Mouse (Mus musculus) forelimb bud, embryonic 11.5 days (tissue): ENCODE measurements around the gene Entpd6.

Experiments
- DNase-seq: peaks from one replicate; pipeline ENCODE4 v3.0.0-alpha.2; 2012; ENCODE audit warnings: low read depth, low spot score

Entpd6 gene

DNA sequence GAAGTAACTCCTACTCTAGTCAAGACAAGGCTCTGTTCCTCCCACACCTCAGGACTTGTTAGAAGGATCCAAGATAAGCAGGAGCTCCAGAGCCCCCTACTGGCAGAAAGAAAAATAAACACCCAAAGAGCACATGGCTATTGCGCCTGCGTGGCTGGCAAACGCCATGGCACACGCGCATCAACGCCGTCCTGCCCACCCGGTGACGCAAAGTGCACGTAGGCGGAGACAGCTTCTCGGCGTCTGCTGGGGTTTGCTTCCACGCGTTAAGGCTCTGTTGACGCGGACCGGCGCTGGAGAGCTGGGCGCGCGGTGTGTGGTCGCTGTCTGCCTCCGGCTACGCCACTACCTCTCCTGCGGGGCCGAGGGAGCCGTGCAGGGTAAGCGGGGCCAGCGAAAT lies at the start of gene Entpd6:
Gene Entpd6 (plus strand): TSS at position 189 of the 400 bp plus-strand sequence.
- peak; percentile 98 for DNase-seq

DNA sequence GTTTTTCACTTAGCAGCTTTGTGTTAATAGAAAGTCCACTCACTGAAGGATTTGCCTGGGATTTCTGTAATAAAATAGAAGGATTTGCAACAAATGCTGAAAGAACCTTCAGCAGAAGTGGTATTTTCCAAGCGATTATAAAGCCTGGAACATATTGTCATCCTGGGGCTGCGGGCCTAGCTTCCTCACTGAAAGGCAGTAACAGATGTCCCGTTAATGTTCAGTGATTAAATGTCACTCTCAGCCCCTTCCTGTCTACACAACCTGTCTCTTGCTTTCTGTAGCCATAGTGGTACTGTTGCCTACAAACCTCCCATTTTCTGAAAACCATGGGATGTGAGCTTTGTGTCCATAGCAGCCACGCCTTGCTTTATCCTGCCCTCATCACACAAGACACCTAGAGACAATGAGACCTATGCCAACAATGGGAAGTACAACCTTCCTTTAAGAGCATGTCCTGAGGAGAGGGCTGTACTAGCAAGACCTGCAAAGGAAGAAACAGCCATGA lies 36.6 kb upstream of the Entpd6 start:
- no peak for DNase-seq

DNA sequence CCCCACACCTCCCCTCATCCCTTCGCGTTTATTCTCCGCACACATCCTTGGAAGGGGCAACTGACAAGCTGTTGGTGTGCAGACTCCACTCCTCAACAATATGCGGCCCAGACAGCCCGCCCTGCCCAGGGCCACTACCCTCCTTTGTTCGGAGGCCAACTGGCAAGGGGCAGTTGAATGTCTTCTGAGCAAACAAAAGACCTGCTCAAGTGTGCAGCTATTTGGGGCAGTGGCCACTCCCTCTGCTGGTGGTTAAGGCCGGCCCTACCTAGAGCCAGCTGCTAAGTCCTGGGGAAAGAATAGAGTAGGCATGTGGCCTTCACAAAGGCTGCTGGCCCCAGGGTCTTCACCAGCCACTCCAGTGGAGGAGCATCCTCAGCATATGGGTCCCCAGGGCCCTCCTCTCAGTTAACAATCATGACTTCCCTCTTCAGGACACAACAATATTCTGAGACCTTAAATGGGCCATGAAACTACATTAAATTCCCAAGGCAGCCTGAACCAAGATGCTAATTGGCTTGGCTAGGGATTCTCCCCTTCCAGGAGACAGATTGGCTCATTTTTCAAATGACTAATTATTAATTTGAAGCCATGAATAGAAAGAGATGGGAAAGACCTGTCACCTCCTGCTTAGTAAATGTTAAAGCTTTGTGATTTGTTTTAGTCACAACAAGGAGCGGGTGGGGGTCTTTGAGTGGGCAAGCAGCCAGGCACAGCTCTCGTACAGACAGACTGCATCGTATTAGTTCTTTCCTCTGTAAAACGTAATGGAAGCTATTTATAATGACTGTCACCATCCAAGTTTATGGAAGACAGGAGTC lies 12.9 kb upstream of the Entpd6 start:
- no peak for DNase-seq

DNA sequence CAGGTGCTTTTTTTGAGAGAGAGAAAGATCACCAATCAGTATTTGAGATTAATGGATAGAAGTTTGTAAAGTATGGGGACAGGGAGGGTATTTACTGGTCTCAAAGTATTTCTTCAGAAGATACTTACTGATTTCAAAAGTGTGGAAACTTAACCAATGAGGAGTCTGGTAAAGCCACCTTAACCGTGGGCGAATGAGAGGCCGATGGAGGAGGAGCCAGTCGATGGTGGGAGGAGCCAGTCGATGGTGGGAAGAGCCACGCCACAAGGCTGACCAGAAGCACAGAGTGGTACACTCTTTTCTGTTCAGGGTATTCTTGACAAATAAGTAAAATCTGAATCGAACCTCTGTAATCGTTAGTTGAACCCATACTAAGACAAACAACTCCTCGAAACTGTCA lies 11.0 kb upstream of the Entpd6 start:
- DNase-seq: no peak

DNA sequence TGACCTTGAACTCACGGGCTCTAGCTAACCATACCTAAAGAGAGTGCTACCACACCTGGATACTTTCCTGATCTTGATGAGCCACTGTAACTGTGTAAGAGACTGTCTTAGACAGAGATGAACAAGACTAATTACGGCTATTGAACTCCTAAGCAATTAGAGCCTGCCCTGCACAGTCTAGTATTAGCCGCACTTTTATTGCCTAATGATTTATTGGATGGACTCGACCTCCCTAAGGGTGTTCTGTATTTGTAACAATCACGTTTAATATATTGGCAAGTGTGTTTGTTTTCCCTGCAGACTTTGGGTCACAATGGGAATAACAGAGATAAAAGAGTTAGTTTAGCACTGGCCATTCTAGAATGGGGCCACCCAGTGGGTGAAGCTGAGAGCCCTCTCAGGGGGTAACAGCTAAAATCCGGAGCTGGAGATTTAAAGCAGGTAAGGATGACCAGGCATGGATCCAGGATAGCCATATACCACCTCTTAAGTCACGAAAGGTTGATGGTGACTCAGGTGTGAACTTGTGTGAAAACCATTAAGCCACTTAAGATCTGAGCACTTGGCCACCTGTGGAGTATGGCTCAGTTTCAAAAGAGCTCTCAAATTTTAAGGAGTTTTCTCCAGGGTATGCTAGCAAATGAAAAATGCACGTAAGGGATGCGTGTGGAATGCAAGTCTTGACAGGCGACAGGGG lies 8.5 kb upstream of the Entpd6 start:
- no peak for DNase-seq

DNA sequence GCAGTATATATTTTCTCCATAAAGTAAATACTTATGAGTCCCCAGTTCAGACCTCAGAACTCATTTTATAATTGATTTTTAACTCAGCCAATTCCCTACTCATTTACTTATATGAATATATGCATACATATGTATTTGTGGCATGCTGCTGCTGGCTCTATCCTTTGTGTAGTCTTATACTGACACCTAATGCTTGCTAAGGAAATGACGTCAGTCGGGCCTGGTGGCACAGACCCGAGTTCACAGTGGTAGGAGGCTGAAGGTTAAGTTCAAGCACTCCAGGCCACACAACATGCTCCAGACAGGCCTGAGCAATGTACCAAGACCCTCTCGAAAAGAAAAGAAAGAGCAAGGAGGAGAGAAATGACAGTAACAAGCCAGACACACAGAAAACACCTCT lies 7.4 kb upstream of the Entpd6 start:
- no peak for DNase-seq

DNA sequence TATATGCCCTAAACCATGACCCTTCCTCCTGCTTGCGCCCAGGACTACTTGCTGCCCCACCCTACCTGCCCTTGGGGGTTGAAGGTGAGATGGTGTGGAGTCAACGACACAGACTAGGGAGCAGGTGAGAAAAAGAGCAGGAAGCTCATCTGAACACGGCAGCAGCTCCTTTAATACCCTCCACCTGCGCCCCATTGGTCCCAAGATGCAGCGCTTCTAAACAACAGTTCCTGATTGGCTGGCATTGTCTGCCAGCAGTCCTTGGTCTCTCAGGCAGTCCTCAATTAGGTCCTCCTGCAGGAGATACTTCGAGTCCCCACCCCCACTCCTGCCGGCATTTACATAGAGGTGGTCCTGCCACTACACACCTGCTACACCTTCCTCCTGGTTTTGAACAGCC lies 3.8 kb upstream of the Entpd6 start:
- DNase-seq: no peak

DNA sequence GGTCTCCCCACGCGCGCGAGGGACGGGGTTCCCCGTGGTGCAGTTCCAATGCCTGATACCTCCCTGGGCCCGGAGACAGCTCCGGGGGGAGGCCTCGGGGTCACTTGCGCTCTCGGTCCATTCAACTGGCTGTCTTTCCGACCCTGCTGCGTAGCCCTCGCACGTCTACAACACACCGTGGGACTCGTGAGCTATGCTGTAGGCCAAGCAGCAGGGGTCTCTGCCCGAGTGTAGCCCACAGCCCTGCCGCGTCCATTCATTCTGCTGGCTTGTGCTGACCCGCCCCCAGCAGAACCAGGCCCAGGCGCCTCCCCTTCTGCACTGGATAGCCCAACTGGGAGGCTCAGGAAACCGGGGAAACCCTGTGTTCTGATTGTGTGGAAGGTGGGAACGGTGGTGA lies 441 bp downstream of the Entpd6 start:
- no peak for DNase-seq

DNA sequence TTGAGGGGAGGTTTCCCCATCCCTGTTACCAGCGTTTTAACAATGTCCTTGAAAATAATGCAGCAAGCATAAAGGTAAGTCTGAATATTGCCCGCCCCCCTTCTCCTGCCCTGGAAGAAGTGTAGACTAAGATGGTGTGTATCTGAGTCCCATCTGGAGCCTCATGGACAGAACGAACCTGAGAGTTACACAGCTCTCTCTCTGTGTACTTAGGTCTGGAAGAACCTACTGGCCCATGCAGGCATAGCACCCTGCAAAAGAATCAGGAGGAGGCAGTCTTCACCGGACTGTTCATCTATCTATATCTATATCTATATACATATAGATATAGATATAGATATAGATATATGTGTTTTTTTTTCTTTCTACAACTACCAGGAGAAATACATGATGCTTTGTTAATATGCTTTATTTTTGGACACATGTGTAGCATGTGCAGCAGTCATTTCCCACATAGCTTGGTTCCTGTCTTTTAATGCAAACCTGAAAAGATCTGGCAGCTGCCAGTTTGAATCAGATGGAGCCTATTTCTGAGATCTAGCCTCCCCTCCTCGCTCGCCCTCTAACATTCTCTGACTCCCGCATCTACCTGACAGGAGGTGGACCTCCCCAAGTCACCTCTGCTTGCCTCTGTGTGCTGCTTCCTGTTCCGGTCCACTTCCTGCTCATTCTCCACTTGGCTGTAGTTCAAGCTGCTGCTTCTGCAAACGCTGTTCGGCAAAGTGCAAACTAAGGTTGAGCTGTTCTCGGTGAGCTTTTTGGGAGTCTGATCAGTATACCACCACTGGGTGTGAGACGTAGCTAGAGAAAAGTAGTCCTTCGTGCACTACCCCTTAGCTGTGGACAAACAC lies 1.5 kb downstream of the Entpd6 start:
- DNase-seq: no peak

DNA sequence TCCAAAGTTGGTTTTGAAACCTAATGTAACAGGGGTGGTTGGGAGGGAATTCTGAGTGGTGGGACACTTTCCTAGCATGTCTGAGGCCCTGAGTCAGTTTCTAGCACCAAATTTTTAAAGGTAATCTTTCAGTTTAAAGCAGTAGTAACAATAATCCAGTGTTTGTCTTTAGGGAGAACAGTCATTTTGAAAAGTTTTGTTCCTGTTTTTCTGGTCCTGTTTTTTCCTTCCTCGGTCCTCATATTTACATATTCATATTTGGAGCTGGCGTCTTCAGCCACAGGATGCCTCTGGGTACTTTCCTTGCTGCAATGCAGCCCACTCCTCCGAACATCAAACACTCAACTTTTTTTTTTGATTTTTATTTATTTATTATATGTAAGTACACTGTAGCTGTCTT lies 6.2 kb downstream of the Entpd6 start:
- DNase-seq: no peak

DNA sequence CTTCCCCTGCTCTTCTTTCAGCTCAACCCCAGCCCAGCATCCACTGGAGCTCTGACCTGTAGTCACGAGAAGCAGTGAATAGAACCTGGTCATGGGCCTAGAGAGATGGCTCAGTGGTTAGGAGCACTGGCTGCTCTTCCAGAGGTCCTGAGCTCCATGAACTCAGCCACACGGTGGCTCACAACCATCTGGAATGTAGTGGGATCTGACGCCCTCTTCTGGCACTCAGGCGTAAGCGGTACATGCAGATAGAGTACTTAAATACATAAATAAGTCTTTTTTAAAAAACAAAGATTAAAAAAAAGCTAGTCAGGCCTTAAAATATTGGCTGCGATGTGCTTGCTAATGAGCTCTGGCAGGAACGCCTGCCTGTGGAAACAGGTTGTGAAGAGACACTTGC lies 12.6 kb downstream of the Entpd6 start:
- DNase-seq: no peak

DNA sequence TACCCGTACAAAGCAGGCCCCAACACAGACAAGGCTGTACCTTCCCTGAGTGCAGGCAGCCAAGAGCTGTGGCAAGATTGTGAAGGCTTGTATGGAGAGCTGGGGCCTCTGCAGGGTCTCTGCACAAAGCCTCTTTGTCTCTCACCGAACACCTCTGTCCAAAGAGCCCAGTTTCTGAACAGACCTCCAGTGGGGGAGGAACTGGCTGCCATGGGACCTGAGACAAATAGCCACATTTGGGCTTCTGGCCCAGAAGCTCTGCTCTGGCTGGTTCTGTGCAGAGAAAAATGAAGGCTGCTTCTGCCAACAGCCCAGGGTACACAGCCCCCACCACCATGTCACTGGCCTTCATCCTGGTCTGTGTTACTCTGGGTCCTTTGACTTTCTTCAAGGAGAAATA lies 16.8 kb downstream of the Entpd6 start:
- DNase-seq: no peak

DNA sequence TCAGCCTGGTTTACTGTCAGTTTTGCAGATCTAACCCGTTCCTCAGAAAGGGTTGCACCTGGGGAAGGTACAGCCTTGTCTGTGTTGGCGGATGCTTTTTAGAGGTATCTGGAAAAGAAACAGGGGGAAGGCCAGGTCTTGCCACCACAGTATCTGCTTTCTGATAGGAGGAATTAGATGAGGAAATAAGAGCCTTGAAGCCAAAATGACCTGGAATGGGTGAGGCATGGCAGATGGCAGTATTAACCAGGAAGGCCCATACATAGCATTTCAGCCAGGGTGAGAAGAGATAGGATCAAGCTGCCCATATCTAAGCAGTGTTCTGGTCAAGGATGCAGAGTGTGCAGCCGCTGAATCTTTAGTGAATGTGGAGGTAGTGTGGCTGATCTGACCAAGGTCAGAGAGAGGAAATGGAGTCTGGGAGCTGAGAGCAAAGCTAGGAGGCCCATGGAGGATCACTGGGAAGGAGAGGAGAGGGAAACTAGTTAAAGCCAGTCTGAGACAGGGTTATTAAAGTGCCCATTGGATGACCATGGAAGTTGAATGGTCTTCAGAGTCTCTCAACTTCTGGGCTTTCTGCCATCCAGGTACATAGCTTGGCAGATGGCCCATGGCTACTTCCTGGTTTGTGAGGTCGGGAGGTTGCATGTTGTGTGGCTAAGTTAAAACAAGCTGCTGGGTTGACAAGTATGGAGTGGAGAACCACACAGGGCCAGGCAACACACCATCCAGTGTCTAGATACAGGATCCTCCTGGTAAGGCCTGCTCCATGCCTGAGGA lies 17.4 kb downstream of the Entpd6 start:
- no peak for DNase-seq

DNA sequence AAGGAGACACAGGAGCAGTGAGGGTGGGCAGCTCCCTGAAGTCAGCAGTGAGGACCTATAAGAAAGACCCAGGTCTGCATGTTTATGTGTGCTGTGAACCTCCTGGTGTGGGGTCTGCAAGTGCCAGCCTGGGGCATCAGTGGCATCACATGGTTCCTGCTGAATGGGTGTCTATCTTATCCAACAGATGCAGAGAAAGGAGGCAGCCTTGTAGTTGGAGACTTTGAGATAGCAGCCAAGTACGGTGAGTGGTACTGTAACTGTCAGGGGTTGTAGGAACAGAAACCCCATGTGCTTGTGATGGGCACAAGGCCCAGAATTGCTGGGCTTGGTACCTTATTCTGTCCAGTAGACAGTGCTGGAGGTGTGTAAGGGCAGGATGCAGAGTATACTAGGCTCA lies 19.8 kb downstream of the Entpd6 start:
- DNase-seq: no peak

DNA sequence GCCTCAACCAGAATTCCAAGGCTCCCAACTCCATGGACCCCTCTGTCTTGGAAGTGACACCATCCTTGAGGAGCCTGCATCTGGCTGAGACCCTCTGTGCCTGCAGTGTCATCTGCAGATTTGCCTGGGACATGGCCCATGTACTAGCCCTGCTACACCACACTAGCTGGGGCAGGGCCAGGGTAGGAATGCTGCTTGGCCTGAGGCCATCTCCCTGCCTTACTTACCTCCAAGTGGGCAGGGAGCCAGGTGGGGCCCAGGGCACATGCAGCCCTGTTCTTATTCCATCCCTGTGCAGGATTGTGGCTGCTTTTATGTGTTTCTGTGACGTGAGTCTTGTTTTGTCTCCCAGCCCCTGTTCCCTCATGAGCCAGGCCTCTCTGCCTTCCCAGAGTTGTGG lies 21.9 kb downstream of the Entpd6 start:
- no peak for DNase-seq

DNA sequence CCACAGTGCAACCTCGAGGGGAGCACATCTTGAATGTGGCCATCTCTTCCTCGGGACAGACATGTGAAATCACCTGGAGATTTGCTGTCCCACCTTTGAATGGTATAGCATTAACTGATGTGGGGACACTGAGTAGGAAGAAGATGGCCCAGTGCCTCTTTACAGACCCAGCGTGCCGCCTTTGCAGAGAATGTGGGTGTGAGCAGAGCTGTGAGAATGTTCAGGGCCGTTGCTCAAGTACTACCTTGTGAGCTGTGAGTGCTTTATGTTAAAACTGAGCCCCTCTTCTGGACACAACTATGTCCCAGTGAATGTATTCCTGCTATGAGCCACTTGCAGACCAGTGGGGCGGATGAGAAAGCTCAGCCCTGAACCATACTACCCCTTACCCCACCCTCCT lies 22.3 kb downstream of the Entpd6 start:
- DNase-seq: no peak

DNA sequence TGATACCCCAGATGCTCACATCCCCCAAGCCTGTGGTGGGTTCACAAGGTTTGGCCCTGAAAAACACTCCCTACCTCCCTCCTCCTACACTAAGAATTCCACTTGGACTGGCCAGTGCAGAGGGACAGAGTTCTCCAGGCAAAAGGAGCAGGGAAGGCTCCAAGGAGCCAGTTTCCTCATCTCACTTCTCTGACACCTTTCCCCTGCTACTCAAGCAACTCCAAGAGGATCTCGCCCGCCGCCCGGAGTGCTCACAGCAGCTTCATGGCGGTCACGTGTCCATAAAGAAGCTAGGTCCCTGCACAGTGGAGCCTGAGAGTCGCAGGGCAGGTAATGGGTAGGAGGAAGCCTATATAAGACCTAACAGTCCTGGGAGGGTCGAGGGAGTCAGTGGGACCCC lies 23.2 kb downstream of the Entpd6 start:
- DNase-seq: no peak

DNA sequence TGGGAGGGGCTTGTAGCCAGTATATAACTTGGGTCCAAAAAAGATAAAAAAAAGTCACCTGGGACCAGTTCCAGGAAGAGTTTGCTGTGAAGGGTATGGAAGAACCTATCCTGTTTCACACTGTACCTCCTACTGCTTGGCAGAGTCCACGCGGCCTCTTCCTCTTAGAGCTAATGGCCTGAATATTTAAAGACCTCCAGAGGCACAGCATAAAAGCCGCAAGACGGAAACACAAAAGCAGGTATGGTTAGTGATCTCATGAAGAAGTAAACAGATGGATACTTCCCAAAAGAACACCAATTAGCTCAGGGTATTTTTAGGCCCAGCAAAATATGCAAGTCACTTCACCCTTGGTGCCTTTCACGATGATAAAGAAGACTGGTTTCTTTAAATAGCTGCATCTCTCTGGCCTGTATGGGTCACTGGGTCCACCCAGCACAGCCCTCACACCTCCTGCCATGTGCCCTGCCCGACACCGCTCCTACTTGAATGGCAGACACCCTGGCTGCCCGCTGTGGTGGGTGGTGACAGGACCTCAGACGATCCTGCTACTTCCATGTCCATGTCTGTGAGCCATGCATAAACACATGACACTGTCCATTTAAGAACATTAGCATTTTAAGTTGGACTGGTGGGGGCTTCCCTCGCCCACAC lies 23.8 kb downstream of the Entpd6 start:
- DNase-seq: no peak

DNA sequence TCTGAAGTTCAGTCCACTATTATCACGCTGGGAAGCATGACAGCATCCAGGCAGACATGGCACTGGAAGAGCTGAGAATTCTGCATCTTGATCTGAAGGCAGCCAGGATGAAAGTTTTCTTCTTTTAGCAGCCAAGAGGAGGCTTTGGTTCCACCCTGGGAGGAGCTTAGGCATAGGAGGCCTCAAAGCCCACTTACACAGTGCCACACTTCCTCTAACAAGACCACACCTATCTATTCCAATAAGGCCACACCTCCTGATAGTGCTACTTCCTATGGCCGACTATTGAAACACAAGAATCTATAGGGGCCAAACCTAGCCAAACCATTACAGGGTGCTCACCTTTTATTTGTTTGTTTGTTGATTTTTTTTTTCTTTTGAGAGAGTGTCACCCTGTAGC lies 34.0 kb downstream of the Entpd6 start:
- no peak for DNase-seq

DNA sequence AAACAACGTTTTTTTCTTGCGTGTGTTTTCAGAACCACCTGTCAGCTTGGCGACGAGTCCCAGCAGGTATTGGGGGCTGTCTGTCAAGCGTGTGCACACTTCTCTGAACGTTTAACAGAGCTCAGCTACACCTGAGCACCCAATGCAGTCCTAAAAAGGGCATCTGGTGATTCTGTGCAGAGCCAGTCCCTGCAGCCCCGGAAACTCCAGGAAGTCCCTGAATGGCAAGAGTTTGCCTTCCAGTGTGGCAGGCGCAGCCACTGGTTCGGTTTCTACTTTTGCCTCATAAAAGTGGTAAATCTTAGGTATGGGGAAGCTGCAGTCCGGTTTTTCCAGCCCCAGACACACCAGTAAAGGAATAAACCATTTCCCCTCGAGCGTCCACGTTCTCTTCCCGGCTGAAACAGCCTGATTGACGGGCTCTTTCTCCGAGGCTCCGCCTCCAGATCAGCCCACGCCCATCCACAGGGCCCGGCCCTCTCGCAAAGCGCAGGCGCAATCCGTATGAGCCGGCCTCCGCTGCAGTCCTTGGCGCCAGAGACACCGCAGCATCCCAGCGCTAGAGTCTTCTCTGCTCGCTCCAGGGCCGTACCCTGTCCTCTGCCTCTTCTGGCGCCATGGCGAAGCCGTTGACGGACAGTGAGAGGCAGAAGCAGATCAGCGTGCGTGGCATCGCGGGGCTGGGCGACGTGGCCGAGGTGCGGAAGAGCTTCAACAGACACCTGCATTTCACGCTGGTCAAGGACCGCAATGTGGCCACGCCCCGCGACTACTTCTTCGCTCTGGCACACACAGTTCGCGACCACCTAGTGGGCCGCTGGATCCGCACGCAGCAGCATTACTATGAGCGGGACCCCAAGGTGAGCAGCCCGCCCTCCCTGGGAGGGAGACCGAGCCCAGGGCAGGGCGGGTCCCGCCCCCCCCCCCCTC lies 37.7 kb downstream of the Entpd6 start, which contains the start of gene Pygb:
Gene Pygb (plus strand): TSS at position 485 of the 930 bp plus-strand sequence.
- peak; percentile 89 for DNase-seq
